Mouse (Mus musculus): ENCODE data around the gene Cfap298. TPM values are rescaled to one million over a fixed set of nuclear protein-coding genes. Genes with fewer than 3 reads are reported as not detected.

Cfap298 gene
- polyA plus RNA-seq, 1 experiment from 2014 or later = 37.8 TPM

DNA sequence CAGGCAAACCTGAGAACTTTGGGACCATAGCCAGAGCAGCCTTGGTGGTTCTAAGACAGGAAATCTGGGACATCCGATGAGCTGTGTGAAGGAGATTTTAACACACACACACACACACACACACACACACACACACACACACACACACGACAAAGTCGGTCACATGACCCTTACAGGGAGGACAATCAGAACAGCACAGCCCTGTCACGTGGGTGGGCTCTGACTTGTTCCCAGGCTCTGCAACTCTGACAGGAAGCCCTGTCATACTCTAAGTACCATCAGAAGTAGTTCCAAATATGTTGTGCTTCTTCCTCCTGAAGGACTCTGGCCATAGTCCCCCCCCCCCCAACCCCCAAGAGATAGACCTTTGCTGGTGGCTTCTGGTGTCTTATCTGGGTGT, 33.5 kb downstream of the Cfap298 start:
- Histone ChIP-seq H3K4me2 (ENCODE audit: low read depth, low read length) (no peak overlapping the region), H3K9me3 (ENCODE audit: control insufficient read depth, low read length) (no peaks in the 10 kb centered on the region), H3K36me3 (ENCODE audit: control insufficient read depth, insufficient read depth, low read length) (no peaks in the 10 kb centered on the region), H3K4me3 (ENCODE audit: low read depth, low read length) (no peak overlapping the region), H3K4me1 (ENCODE audit: control insufficient read depth, insufficient read depth, low read length) (peaks cover 4% of the 10 kb centered on the region), H3K9ac (ENCODE audit: low read depth, low read length) (no peak overlapping the region), H3K27me3 (replicated peaks; ENCODE audit: control insufficient read depth, insufficient read depth, low read length) (no peaks in the 10 kb centered on the region), H3K27ac (replicated peaks; ENCODE audit: low read depth, low read length) (no peak overlapping the region)
- DNase-seq (ENCODE audit: low spot score) (no peak), ATAC-seq (ENCODE audit: low read depth) (no peak)
- 41% methylated on average over 3 of the region's 4 CpGs for WGBS

GRCm38 (mm10) chr16:90899498-90899897, 35.4 kb downstream of the Cfap298 start:
- Histone ChIP-seq H3K4me2 (ENCODE audit: low read depth, low read length) (no peak overlapping the region), H3K27ac (replicated peaks; ENCODE audit: low read depth, low read length) (no peak overlapping the region), H3K9ac (ENCODE audit: low read depth, low read length) (no peak overlapping the region), H3K27me3 (replicated peaks; ENCODE audit: control insufficient read depth, insufficient read depth, low read length) (no peaks in the 10 kb centered on the region), H3K9me3 (ENCODE audit: control insufficient read depth, low read length) (no peaks in the 10 kb centered on the region), H3K4me1 (ENCODE audit: control insufficient read depth, insufficient read depth, low read length) (peaks cover 4% of the 10 kb centered on the region), H3K36me3 (ENCODE audit: control insufficient read depth, insufficient read depth, low read length) (no peaks in the 10 kb centered on the region), H3K4me3 (ENCODE audit: low read depth, low read length) (no peak overlapping the region)
- no peak for ATAC-seq (ENCODE audit: low read depth)
- no peak for DNase-seq (ENCODE audit: low spot score)
- WGBS = 52% methylated on average over 12 of the region's 12 CpGs

- Histone ChIP-seq H3K4me1 (ENCODE audit: control insufficient read depth, insufficient read depth, low read length) (peaks cover 7% of the 10 kb centered on the region; the same call in 1 of the 2 replicates), H3K4me2 (ENCODE audit: low read depth, low read length) (no peak overlapping the region), H3K9ac (ENCODE audit: low read depth, low read length) (no peak overlapping the region), H3K36me3 (ENCODE audit: control insufficient read depth, insufficient read depth, low read length) (no peaks in the 10 kb centered on the region), H3K4me3 (ENCODE audit: low read depth, low read length) (no peak overlapping the region), H3K9me3 (ENCODE audit: control insufficient read depth, low read length) (no peaks in the 10 kb centered on the region), H3K27me3 (replicated peaks; ENCODE audit: control insufficient read depth, insufficient read depth, low read length) (no peaks in the 10 kb centered on the region), H3K27ac (replicated peaks; ENCODE audit: low read depth, low read length) (no peak overlapping the region)
- 94% methylated on average over 3 of the region's 3 CpGs for WGBS
- no peak for DNase-seq (ENCODE audit: low spot score)
- no peak for ATAC-seq (ENCODE audit: low read depth)
Observed at GRCm38 (mm10) chr16:90897651-90898050, 37.3 kb downstream of the Cfap298 start.

GRCm38 (mm10) chr16:90893792-90894191, 41.1 kb downstream of the Cfap298 start:
- Histone ChIP-seq H3K4me3 (ENCODE audit: low read depth, low read length) (no peak overlapping the region), H3K4me2 (ENCODE audit: low read depth, low read length) (no peak overlapping the region), H3K4me1 (ENCODE audit: control insufficient read depth, insufficient read depth, low read length) (peaks cover 12% of the 10 kb centered on the region; the same call in 1 of the 2 replicates), H3K9me3 (ENCODE audit: control insufficient read depth, low read length) (no peaks in the 10 kb centered on the region), H3K36me3 (ENCODE audit: control insufficient read depth, insufficient read depth, low read length) (no peaks in the 10 kb centered on the region), H3K27ac (replicated peaks; ENCODE audit: low read depth, low read length) (0 out of 2 replicates have a peak overlapping the region, but pooled peaks have one; percentile 15), H3K27me3 (replicated peaks; ENCODE audit: control insufficient read depth, insufficient read depth, low read length) (no peaks in the 10 kb centered on the region), H3K9ac (ENCODE audit: low read depth, low read length) (no peak overlapping the region)
- DNase-seq (ENCODE audit: low spot score) = peak; percentile 74
- no peak for ATAC-seq (ENCODE audit: low read depth)
- 47% methylated on average over 9 of the region's 9 CpGs for WGBS

DNA sequence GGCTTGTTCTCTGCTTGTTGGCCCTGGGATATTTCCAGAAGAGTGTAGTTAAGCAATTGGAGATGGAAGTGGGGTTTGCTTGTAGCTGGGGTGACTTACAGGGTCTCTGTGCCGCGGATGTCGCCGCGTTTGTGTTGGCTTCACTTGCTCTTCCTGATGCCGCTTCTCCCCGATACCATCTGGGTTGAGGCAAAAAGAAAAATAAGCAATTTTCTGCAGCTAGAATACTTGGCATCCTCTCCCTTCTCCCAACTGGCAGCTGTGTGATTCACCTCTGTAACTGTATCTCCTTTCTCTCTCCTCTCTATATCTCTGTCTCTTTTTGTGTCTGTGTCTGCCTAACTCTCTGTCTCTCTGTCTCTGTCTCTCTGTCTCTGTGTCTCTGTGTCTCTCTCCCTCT, 41.9 kb downstream of the Cfap298 start:
- Histone ChIP-seq H3K27me3 (replicated peaks; ENCODE audit: control insufficient read depth, insufficient read depth, low read length) (no peaks in the 10 kb centered on the region), H3K4me1 (ENCODE audit: control insufficient read depth, insufficient read depth, low read length) (peaks cover 12% of the 10 kb centered on the region; the same call in 1 of the 2 replicates), H3K4me2 (ENCODE audit: low read depth, low read length) (no peak overlapping the region), H3K9ac (ENCODE audit: low read depth, low read length) (no peak overlapping the region), H3K36me3 (ENCODE audit: control insufficient read depth, insufficient read depth, low read length) (no peaks in the 10 kb centered on the region), H3K27ac (replicated peaks; ENCODE audit: low read depth, low read length) (no peak overlapping the region), H3K4me3 (ENCODE audit: low read depth, low read length) (no peak overlapping the region), H3K9me3 (ENCODE audit: control insufficient read depth, low read length) (no peaks in the 10 kb centered on the region)
- DNase-seq (ENCODE audit: low spot score) = no peak
- no peak for ATAC-seq (ENCODE audit: low read depth)
- 40% methylated on average over 7 of the region's 7 CpGs for WGBS

- no peak; the same call in 1 of the 2 replicates for ATAC-seq (ENCODE audit: low read depth)
Observed at GRCm38 (mm10) chr16:90892081-90892480, 42.8 kb downstream of the Cfap298 start.

DNA sequence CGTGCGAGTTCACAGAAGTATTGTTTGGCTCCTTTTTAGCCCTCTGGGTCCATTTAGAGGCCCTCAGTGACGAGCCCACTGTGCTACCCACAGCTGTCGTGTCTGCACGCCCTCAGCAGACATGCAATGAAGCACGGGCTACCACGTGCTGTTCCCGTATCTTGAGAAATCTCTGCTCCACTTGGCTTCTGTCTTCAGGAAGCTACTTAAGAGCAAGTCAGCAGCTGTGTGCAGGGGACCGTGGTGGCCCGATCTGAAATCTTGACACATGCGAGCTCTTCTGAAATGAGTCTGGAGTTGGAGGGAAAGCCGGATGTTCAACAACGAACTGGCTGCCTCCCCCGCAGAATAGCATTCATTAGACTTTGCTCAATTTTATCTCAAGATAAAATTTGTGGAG, 43.3 kb downstream of the Cfap298 start:
- H3K4me2 ChIP-seq (ENCODE audit: low read depth, low read length) = no peak overlapping the region
- H3K4me3 ChIP-seq (ENCODE audit: low read depth, low read length) = no peak overlapping the region
- no peak overlapping the region for H3K9ac ChIP-seq (ENCODE audit: low read depth, low read length)
- WGBS = 59% methylated on average over 14 of the region's 14 CpGs
- peaks cover 12% of the 10 kb centered on the region; the same call in 1 of the 2 replicates for H3K4me1 ChIP-seq (ENCODE audit: control insufficient read depth, insufficient read depth, low read length)
- no peaks in the 10 kb centered on the region for H3K9me3 ChIP-seq (ENCODE audit: control insufficient read depth, low read length)
- no peak for ATAC-seq (ENCODE audit: low read depth)
- DNase-seq (ENCODE audit: low spot score) = no peak
- no peaks in the 10 kb centered on the region for H3K27me3 ChIP-seq (replicated peaks; ENCODE audit: control insufficient read depth, insufficient read depth, low read length)
- H3K36me3 ChIP-seq (ENCODE audit: control insufficient read depth, insufficient read depth, low read length) = no peaks in the 10 kb centered on the region
- no peak overlapping the region for H3K27ac ChIP-seq (replicated peaks; ENCODE audit: low read depth, low read length)

More at GRCm38 (mm10) chr16:90892081-90892480, 42.8 kb downstream of the Cfap298 start:
- no peak overlapping the region for H3K4me3 ChIP-seq (ENCODE audit: low read depth, low read length)
- no peak overlapping the region for H3K9ac ChIP-seq (ENCODE audit: low read depth, low read length)
- no peak for DNase-seq (ENCODE audit: low spot score)
- H3K9me3 ChIP-seq (ENCODE audit: control insufficient read depth, low read length) = no peaks in the 10 kb centered on the region
- 42% methylated on average over 8 of the region's 8 CpGs for WGBS
- H3K27me3 ChIP-seq (replicated peaks; ENCODE audit: control insufficient read depth, insufficient read depth, low read length) = no peaks in the 10 kb centered on the region
- no peak overlapping the region for H3K4me2 ChIP-seq (ENCODE audit: low read depth, low read length)
- H3K27ac ChIP-seq (replicated peaks; ENCODE audit: low read depth, low read length) = no peak overlapping the region
- H3K36me3 ChIP-seq (ENCODE audit: control insufficient read depth, insufficient read depth, low read length) = no peaks in the 10 kb centered on the region
- peaks cover 12% of the 10 kb centered on the region; the same call in 1 of the 2 replicates for H3K4me1 ChIP-seq (ENCODE audit: control insufficient read depth, insufficient read depth, low read length)

GRCm38 (mm10) chr16:90890683-90891082, 44.2 kb downstream of the Cfap298 start:
- H3K9me3 ChIP-seq (ENCODE audit: control insufficient read depth, low read length) = no peaks in the 10 kb centered on the region
- DNase-seq (ENCODE audit: low spot score) (no peak), ATAC-seq (ENCODE audit: low read depth) (no peak)
- H3K4me2 ChIP-seq (ENCODE audit: low read depth, low read length) = no peak overlapping the region
- H3K27me3 ChIP-seq (replicated peaks; ENCODE audit: control insufficient read depth, insufficient read depth, low read length) = no peaks in the 10 kb centered on the region
- H3K4me1 ChIP-seq (ENCODE audit: control insufficient read depth, insufficient read depth, low read length) = peaks cover 19% of the 10 kb centered on the region
- 83% methylated on average over 9 of the region's 9 CpGs for WGBS
- no peak overlapping the region for H3K27ac ChIP-seq (replicated peaks; ENCODE audit: low read depth, low read length)
- no peaks in the 10 kb centered on the region for H3K36me3 ChIP-seq (ENCODE audit: control insufficient read depth, insufficient read depth, low read length)
- H3K4me3 ChIP-seq (ENCODE audit: low read depth, low read length) = no peak overlapping the region
- no peak overlapping the region for H3K9ac ChIP-seq (ENCODE audit: low read depth, low read length)

- peak; percentile 16; the same call in 1 of the 2 replicates for ATAC-seq (ENCODE audit: low read depth)
Observed at GRCm38 (mm10) chr16:90885781-90886565, 48.9 kb downstream of the Cfap298 start.

More at GRCm38 (mm10) chr16:90885781-90886565, 48.9 kb downstream of the Cfap298 start:
- DNase-seq (ENCODE audit: low spot score) = peak; percentile 80
- Histone ChIP-seq H3K27ac (replicated peaks; ENCODE audit: low read depth, low read length) (peak overlapping the region; percentile 56), H3K36me3 (ENCODE audit: control insufficient read depth, insufficient read depth, low read length) (no peaks in the 10 kb centered on the region), H3K9ac (ENCODE audit: low read depth, low read length) (no peak overlapping the region), H3K4me3 (ENCODE audit: low read depth, low read length) (no peak overlapping the region), H3K4me1 (ENCODE audit: control insufficient read depth, insufficient read depth, low read length) (peaks cover 33% of the 10 kb centered on the region), H3K4me2 (ENCODE audit: low read depth, low read length) (no peak overlapping the region), H3K9me3 (ENCODE audit: control insufficient read depth, low read length) (no peaks in the 10 kb centered on the region), H3K27me3 (replicated peaks; ENCODE audit: control insufficient read depth, insufficient read depth, low read length) (no peaks in the 10 kb centered on the region)
- 56% methylated on average over 9 of the region's 9 CpGs for WGBS

Measured in embryonic facial prominence, embryonic 14.5 days (tissue).